Mouse (Mus musculus) stomach, postnatal 0 days (tissue): ENCODE measurements at regions not wholly inside any gene's neighbourhood (a gene's known extent, or its start where the extent isn't known, plus 50 kb on each side); places are given as distances from the start of the nearest gene placed in this dataset.

ENCODE experiments used
- CTCF ChIP-seq: IDR thresholded peaks from 2 replicates; pipeline ENCODE4 v1.5.1; 2016; ENCODE audit warnings: antibody characterized with exemption, low read depth, mild to moderate bottlenecking, moderate library complexity
- EP300 ChIP-seq: optimal IDR thresholded peaks from 2 replicates; pipeline ENCODE3; 2016; ENCODE audit warnings: antibody characterized with exemption

DNA sequence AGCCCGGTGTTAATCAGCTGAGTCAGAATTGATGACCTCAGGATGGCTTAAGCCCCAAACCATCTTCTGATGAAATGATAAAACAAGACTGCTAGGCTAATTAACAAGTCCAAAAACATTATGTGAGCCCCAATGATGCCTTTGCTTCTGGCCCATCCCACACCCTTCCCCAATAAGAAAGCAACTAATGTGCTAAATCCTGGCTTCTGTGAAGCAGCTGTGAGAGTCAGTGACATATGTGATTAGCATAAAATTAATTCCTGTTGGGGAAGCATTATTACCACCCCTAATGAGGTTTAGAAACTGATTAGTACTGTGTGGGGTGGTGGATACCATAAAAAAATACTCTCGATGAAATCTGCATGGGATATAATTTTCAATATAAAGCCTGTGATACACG is 69.3 kb downstream of the Arrdc4 start:
- no peak for TF ChIP-seq CTCF
- no peak for TF ChIP-seq EP300
